Mouse (Mus musculus) G1E (cell line): Measurements from ENCODE around the gene Unc13b.

ENCODE experiments used
- CTCF ChIP-seq: IDR thresholded peaks from 2 replicates; pipeline ENCODE4 v1.5.1; 2012; ENCODE audit warnings: low read depth, low read length, inconsistent platforms, mixed read lengths
- GATA1 ChIP-seq: IDR thresholded peaks from 2 replicates; pipeline ENCODE4 v1.6.1; 2012; ENCODE audit warnings: borderline replicate concordance, low read length, inconsistent platforms, mixed read lengths
- TAL1 ChIP-seq: conservative IDR thresholded peaks from 2 replicates; pipeline ENCODE4 v1.6.1; 2012; ENCODE audit warnings: low read depth, low read length, inconsistent platforms, mixed read lengths

DNA sequence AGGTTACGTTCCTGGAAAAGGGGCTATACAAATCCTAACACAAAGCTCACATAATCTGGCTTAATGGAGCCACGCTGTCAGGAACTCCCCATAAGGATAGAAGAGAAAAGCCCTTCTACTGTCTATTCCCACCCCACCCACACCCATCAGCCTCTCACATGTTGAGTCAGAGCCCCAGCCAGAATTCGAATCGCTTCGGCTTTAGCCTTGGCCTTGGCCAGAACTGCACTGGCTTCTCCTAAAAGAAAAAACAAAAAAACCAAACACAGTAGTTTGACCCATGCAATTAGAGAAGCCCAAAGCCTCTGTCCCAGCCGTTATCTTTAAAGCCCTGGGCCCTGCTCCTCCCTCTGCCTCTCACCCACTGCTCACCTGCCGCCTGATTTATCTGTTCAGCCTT, 29.6 kb upstream of the Unc13b start:
- TF ChIP-seq CTCF: no peak
- TF ChIP-seq GATA1: no peak
- no peak for TF ChIP-seq TAL1
